In the genomic region with DNA sequence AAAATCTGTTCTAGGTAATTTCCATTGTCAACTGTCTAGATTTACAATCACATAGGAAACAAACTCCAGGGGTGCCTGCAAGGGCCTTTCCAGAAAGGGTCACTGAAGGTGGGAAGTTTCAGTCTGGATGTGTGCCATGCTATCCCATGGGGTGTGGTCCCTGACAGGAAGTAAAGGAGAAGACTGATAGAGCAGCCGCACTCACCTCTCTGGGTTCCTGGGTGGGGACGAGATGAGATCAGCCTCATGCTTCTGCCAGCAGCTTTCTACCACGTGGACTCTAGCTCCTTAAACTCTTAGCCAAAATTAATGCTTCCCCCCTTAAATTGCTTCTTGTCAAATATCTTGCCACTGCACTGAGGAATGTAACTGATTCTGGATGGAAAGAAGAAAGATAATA, we compare ENCODE assay signal across 24 mouse cellular contexts.
"Had no signal": no experiment of that assay in that cellular context is flagged by ENCODE, and none has a peak within 500 bp of the region (broad histone marks: within the 10 kb centered on the region; RNA-seq: fewer than 3 reads in every experiment).

No protein-coding gene starts in this region.

- H3K4me1 ChIP-seq: embryonic facial prominence, embryonic 10.5 days; embryonic facial prominence, embryonic 12.5 days; embryonic facial prominence, embryonic 13.5 days; embryonic facial prominence, embryonic 15.5 days; forebrain, embryonic 10.5 days; forebrain, embryonic 12.5 days; forebrain, embryonic 13.5 days; forebrain, embryonic 15.5 days; heart, embryonic 10.5 days had no signal

- H3K27ac ChIP-seq: embryonic facial prominence, embryonic 10.5 days; embryonic facial prominence, embryonic 12.5 days; embryonic facial prominence, embryonic 13.5 days; embryonic facial prominence, embryonic 15.5 days; forebrain, embryonic 10.5 days; forebrain, embryonic 12.5 days; forebrain, embryonic 13.5 days; forebrain, embryonic 15.5 days; gastrocnemius, adult 2 months; heart, embryonic 10.5 days had no signal

- H3K9me3 ChIP-seq: embryonic facial prominence, embryonic 10.5 days; embryonic facial prominence, embryonic 12.5 days; embryonic facial prominence, embryonic 13.5 days; embryonic facial prominence, embryonic 15.5 days; forebrain, embryonic 10.5 days; forebrain, embryonic 12.5 days; forebrain, embryonic 13.5 days; forebrain, embryonic 15.5 days; heart, embryonic 10.5 days had no signal

- H3K27me3 ChIP-seq: embryonic facial prominence, embryonic 12.5 days; embryonic facial prominence, embryonic 13.5 days; embryonic facial prominence, embryonic 15.5 days; forebrain, embryonic 12.5 days; forebrain, embryonic 13.5 days; forebrain, embryonic 15.5 days had no signal

- H3K9ac ChIP-seq: embryonic facial prominence, embryonic 12.5 days; embryonic facial prominence, embryonic 13.5 days; embryonic facial prominence, embryonic 15.5 days; forebrain, embryonic 12.5 days; forebrain, embryonic 13.5 days; forebrain, embryonic 15.5 days; forebrain, postnatal 0 days had no signal

- DNase-seq: cerebellum, adult 9-10 months; cerebellum, adult 9-11 months; cerebellum, postnatal 10 days; cerebellum, postnatal 14 days; cerebellum, postnatal 25 days; cerebellum, postnatal 36 days; embryo, embryonic 11 days; forebrain, postnatal 0 days; gastrocnemius, adult 2 months; gastrocnemius, postnatal 10 days; gastrocnemius, postnatal 14 days; gastrocnemius, postnatal 25 days; gastrocnemius, postnatal 36 days; heart, adult 18-20 months had no signal

- H3K36me3 ChIP-seq: embryonic facial prominence, embryonic 10.5 days; embryonic facial prominence, embryonic 12.5 days; embryonic facial prominence, embryonic 13.5 days; embryonic facial prominence, embryonic 15.5 days; forebrain, embryonic 10.5 days; forebrain, embryonic 12.5 days; forebrain, embryonic 15.5 days; heart, embryonic 10.5 days had no signal

- H3K4me3 ChIP-seq: embryonic facial prominence, embryonic 10.5 days; embryonic facial prominence, embryonic 12.5 days; embryonic facial prominence, embryonic 13.5 days; embryonic facial prominence, embryonic 15.5 days; erythroblast, embryonic 14.5 days; forebrain, embryonic 10.5 days; forebrain, embryonic 12.5 days; forebrain, embryonic 13.5 days; forebrain, embryonic 15.5 days; gastrocnemius, adult 2 months; heart, embryonic 10.5 days had no signal
